ENCODE assay signal across 10 mouse cellular contexts in the genomic region with DNA sequence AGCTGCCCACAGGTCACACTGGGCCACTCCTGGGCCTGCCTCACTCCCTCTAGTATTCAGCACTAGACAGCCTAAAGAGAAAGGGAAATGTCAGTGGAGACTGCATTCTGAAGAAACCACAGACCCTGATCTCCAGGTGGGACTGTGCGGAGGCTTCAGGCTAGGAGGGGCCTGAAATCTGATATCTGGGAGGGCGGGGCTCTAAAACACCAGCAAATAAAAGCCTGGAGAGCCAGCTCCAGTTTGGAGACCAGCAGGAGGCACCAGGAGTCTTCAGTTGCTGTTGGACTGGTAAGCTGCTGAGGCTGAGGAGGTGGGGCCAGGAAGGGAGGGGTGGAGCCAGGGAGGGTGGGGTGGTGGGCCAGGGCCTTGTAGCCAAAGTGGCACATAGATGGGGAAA. TPM values are rescaled to one million over a fixed set of nuclear protein-coding genes. Genes with fewer than 3 reads are reported as not detected.
DNase-seq lines count a peak whose midpoint lies in the region; ATAC-seq lines count a peak whose summit lies in the region.
"Had no signal": no experiment of that assay in that cellular context is flagged by ENCODE, and none has a peak within 500 bp of the region (broad histone marks: within the 10 kb centered on the region; RNA-seq: fewer than 3 reads in every experiment).

A gene (plus strand): TSS at position 246 of the 400 bp plus-strand sequence.

- intact Hi-C loops in left cerebral cortex, postnatal 25 days (cut with DNase I): no loop called here

- peak; percentile 54 to 66 for DNase-seq in kidney, postnatal 4 days
- no peak for DNase-seq in kidney, postnatal 36 days
- peak; percentile 65 for DNase-seq in WW6 (ENCODE audit: low read depth, low spot score)
- peak; percentile 45 for DNase-seq in embryo, embryonic 9.5 days (ENCODE audit: extremely low spot score)
- DNase-seq in layer of hippocampus, adult 9-10 months (ENCODE audit: low spot score): no peak
- no peak for DNase-seq in left cerebral cortex, postnatal 25 days (ENCODE audit: low spot score in 2 of 2)
- DNase-seq: cerebellum, adult 8-10 months; gastrocnemius, adult 2 months had no signal

- peak; percentile 57 for ATAC-seq in megakaryocyte progenitor cell, adult 5-6 weeks (replicated peaks; ENCODE audit: poor library complexity)
- no peak for ATAC-seq in erythroblast, adult 5-6 weeks (replicated peaks; ENCODE audit: low FRiP score, poor library complexity, severe bottlenecking)

RNA-seq across cellular contexts. Expression of the gene that starts here (rescaled TPM):
- total RNA-seq in megakaryocyte progenitor cell, adult 5-6 weeks (2015): not detected in 2 replicates
- not detected in 2 replicates for total RNA-seq in megakaryocyte progenitor cell, adult 5-6 weeks (2017)
- total RNA-seq in left cerebral cortex, postnatal 25 days (2021): not detected
- total RNA-seq in erythroblast, adult 5-6 weeks (2015; ENCODE audit: low replicate concordance): not detected in 2 replicates
- total RNA-seq in erythroblast, adult 5-6 weeks (2017; ENCODE audit: low replicate concordance): not detected in 2 replicates
- total RNA-seq: gastrocnemius, adult 2 months had no signal

Comparison
In these comparisons a context has a peak if more than half of its experiments do, and no peak if none do; other contexts are left out.
1. DNase-seq: peak in kidney, postnatal 4 days (2 of 2), WW6 (single experiment) and embryo, embryonic 9.5 days (single experiment); none in kidney, postnatal 36 days (0 of 2), layer of hippocampus, adult 9-10 months (single experiment) and left cerebral cortex, postnatal 25 days (0 of 2).
2. Peak in ATAC-seq in megakaryocyte progenitor cell, adult 5-6 weeks; RNA of the gene not detected or under 1 TPM.